In genomic region chr7:129756138-129756537, GRCm38 (mm10) we compare ENCODE assay signal across 18 mouse cellular contexts.
A peak's percentile ranks its signal among the peaks of the same experiment; 100 is the strongest.
DNase-seq lines count a peak whose midpoint lies in the region; ATAC-seq lines count a peak whose summit lies in the region.
"Had no signal": no experiment of that assay in that cellular context is flagged by ENCODE, and none has a peak within 500 bp of the region (broad histone marks: within the 10 kb centered on the region; RNA-seq: fewer than 3 reads in every experiment).

No protein-coding gene starts in this region.

- H3K9me3 ChIP-seq in heart, embryonic 11.5 days (replicated peaks; ENCODE audit: control insufficient read depth, low read length) = no peaks in the 10 kb centered on the region
- H3K9me3 ChIP-seq in stomach, embryonic 16.5 days (replicated peaks; ENCODE audit: control insufficient read depth, low read length) = no peaks in the 10 kb centered on the region
- H3K9me3 ChIP-seq in hindbrain, embryonic 16.5 days (ENCODE audit: control insufficient read depth, low read length) = no peaks in the 10 kb centered on the region
- no peaks in the 10 kb centered on the region for H3K9me3 ChIP-seq in midbrain, embryonic 14.5 days (ENCODE audit: control insufficient read depth, low read length)
- H3K9me3 ChIP-seq: forebrain, embryonic 15.5 days; heart, embryonic 15.5 days; hindbrain, embryonic 10.5 days; limb, embryonic 12.5 days had no signal

- H3K4me3 ChIP-seq in heart, embryonic 11.5 days (ENCODE audit: low read depth, low read length) = no peak overlapping the region
- no peak overlapping the region for H3K4me3 ChIP-seq in stomach, embryonic 16.5 days (replicated peaks; ENCODE audit: low read length)
- H3K4me3 ChIP-seq in hindbrain, embryonic 16.5 days (ENCODE audit: low read length) = no peak overlapping the region
- no peak overlapping the region for H3K4me3 ChIP-seq in midbrain, embryonic 14.5 days (replicated peaks; ENCODE audit: low read depth, low read length)
- H3K4me3 ChIP-seq: forebrain, embryonic 15.5 days; heart, embryonic 15.5 days; hindbrain, embryonic 10.5 days; limb, embryonic 12.5 days; midbrain, embryonic 10.5 days had no signal

- no peak overlapping the region for H3K27ac ChIP-seq in heart, embryonic 11.5 days (ENCODE audit: low read depth, low read length)
- peak overlapping the region; percentile 38 for H3K27ac ChIP-seq in stomach, embryonic 16.5 days (ENCODE audit: low read length)
- H3K27ac ChIP-seq in hindbrain, embryonic 16.5 days (ENCODE audit: low read depth, low read length) = no peak overlapping the region
- no peak overlapping the region for H3K27ac ChIP-seq in midbrain, embryonic 14.5 days (replicated peaks; ENCODE audit: low read depth, low read length)
- H3K27ac ChIP-seq: forebrain, embryonic 15.5 days; heart, embryonic 15.5 days; hindbrain, embryonic 10.5 days; limb, embryonic 12.5 days; midbrain, embryonic 10.5 days had no signal

- no peaks in the 10 kb centered on the region for H3K36me3 ChIP-seq in heart, embryonic 11.5 days (ENCODE audit: control insufficient read depth, insufficient read depth, low read length)
- H3K36me3 ChIP-seq in stomach, embryonic 16.5 days (ENCODE audit: control insufficient read depth, insufficient read depth, low read length) = no peaks in the 10 kb centered on the region
- no peaks in the 10 kb centered on the region for H3K36me3 ChIP-seq in hindbrain, embryonic 16.5 days (ENCODE audit: control insufficient read depth, insufficient read depth, low read length)
- no peaks in the 10 kb centered on the region for H3K36me3 ChIP-seq in midbrain, embryonic 14.5 days (ENCODE audit: control insufficient read depth, insufficient read depth, low read length)
- H3K36me3 ChIP-seq: forebrain, embryonic 15.5 days; heart, embryonic 15.5 days; hindbrain, embryonic 10.5 days; limb, embryonic 12.5 days; midbrain, embryonic 10.5 days had no signal

- no peaks in the 10 kb centered on the region for H3K27me3 ChIP-seq in heart, embryonic 11.5 days (ENCODE audit: control insufficient read depth, insufficient read depth, low read length)
- H3K27me3 ChIP-seq in stomach, embryonic 16.5 days (ENCODE audit: control insufficient read depth, insufficient read depth, low read length) = no peaks in the 10 kb centered on the region
- no peaks in the 10 kb centered on the region for H3K27me3 ChIP-seq in hindbrain, embryonic 16.5 days (replicated peaks; ENCODE audit: control insufficient read depth, insufficient read depth, low read length)
- no peaks in the 10 kb centered on the region for H3K27me3 ChIP-seq in midbrain, embryonic 14.5 days (ENCODE audit: control insufficient read depth, insufficient read depth, low read length)
- H3K27me3 ChIP-seq: forebrain, embryonic 15.5 days; heart, embryonic 15.5 days; limb, embryonic 12.5 days had no signal

- no peak for ATAC-seq in heart, embryonic 11.5 days (replicated peaks; ENCODE audit: insufficient number of reproducible peaks, low FRiP score, low TSS enrichment)
- peak; percentile 54 for ATAC-seq in granulocyte monocyte progenitor cell, adult 5-6 weeks (replicated peaks; ENCODE audit: poor library complexity, severe bottlenecking)
- peak; percentile 58; the same call in 1 of the 2 replicates for ATAC-seq in stomach, embryonic 16.5 days (ENCODE audit: insufficient read depth, low FRiP score)
- no peak for ATAC-seq in hindbrain, embryonic 16.5 days
- no peak for ATAC-seq in midbrain, embryonic 14.5 days (ENCODE audit: low FRiP score, low TSS enrichment)
- ATAC-seq: forebrain, embryonic 15.5 days; inflammation-experienced regulatory T-cells, adult 6 months had no signal

- no peaks in the 10 kb centered on the region for H3K4me1 ChIP-seq in heart, embryonic 11.5 days (ENCODE audit: control insufficient read depth, insufficient read depth, low read length)
- peaks cover 11% of the 10 kb centered on the region; the same call in 1 of the 2 replicates for H3K4me1 ChIP-seq in stomach, embryonic 16.5 days (ENCODE audit: control insufficient read depth, insufficient read depth, low read length)
- no peaks in the 10 kb centered on the region for H3K4me1 ChIP-seq in hindbrain, embryonic 16.5 days (ENCODE audit: control insufficient read depth, insufficient read depth, low read depth, low read length)
- H3K4me1 ChIP-seq in midbrain, embryonic 14.5 days (ENCODE audit: control insufficient read depth, insufficient read depth, low read length) = no peaks in the 10 kb centered on the region
- H3K4me1 ChIP-seq: forebrain, embryonic 15.5 days; heart, embryonic 15.5 days had no signal

- H3K4me2 ChIP-seq in heart, embryonic 11.5 days = no peak overlapping the region
- H3K4me2 ChIP-seq in stomach, embryonic 16.5 days (ENCODE audit: low read depth, low read length) = no peak overlapping the region
- H3K4me2 ChIP-seq in hindbrain, embryonic 16.5 days (ENCODE audit: low read length) = no peak overlapping the region
- H3K4me2 ChIP-seq in midbrain, embryonic 14.5 days (ENCODE audit: low read length) = no peak overlapping the region
- H3K4me2 ChIP-seq: forebrain, embryonic 15.5 days; heart, embryonic 15.5 days; limb, embryonic 12.5 days had no signal

- WGBS in heart, embryonic 11.5 days (ENCODE audit: insufficient replicate concordance) = 78% methylated on average over 6 of the region's 6 CpGs
- WGBS in stomach, embryonic 16.5 days = 53% methylated on average over 6 of the region's 6 CpGs
- 83% methylated on average over 6 of the region's 6 CpGs for WGBS in hindbrain, embryonic 16.5 days
- WGBS in midbrain, embryonic 14.5 days = 89% methylated on average over 6 of the region's 6 CpGs

- H3K9ac ChIP-seq in heart, embryonic 11.5 days (ENCODE audit: low read depth, low read length) = no peak overlapping the region
- H3K9ac ChIP-seq in stomach, embryonic 16.5 days (ENCODE audit: low read length) = no peak overlapping the region
- no peak overlapping the region for H3K9ac ChIP-seq in hindbrain, embryonic 16.5 days (ENCODE audit: low read depth, low read length)
- no peak overlapping the region for H3K9ac ChIP-seq in midbrain, embryonic 14.5 days (replicated peaks; ENCODE audit: low read length)
- H3K9ac ChIP-seq: forebrain, embryonic 15.5 days; heart, embryonic 15.5 days; limb, embryonic 12.5 days had no signal

- DNase-seq in heart, adult 11 months = peak; percentile 89
- DNase-seq in lung, postnatal 14 days = peak; percentile 41
- DNase-seq in midbrain, embryonic 14.5 days = no peak
- DNase-seq in urinary bladder, postnatal 25 days (ENCODE audit: low spot score) = no peak
- DNase-seq: adrenal gland, adult 8-10 months; cerebellum, adult 11-12 months; cerebellum, postnatal 36 days; thymus, adult 18-20 months had no signal

Comparison
In these comparisons a context has a peak if more than half of its experiments do, and no peak if none do; other contexts are left out.
1. DNase-seq: peak in heart, adult 11 months (single experiment) and lung, postnatal 14 days (single experiment); none in midbrain, embryonic 14.5 days (single experiment) and urinary bladder, postnatal 25 days (single experiment).
2. ATAC-seq: peak in granulocyte monocyte progenitor cell, adult 5-6 weeks (single experiment) and stomach, embryonic 16.5 days (single experiment); none in heart, embryonic 11.5 days (single experiment), hindbrain, embryonic 16.5 days (single experiment) and midbrain, embryonic 14.5 days (single experiment).